Mouse (Mus musculus) adrenal gland, postnatal 36 days (tissue): ENCODE results near the gene Acsl5. TPM values are rescaled to one million over a fixed set of nuclear protein-coding genes. Genes with fewer than 3 reads are reported as not detected.

Experiments
- DNase-seq, 2 experiments: peaks; one replicate each; pipeline ENCODE4 v3.0.0; 2021; ENCODE audit warnings: mixed read lengths in 1 of 2
- total RNA-seq, 2 experiments: library from RNA; stranded (reverse); gene quantifications; 2 replicates each; pipeline ENCODE4 v1.2.3; 2021

Gene Acsl5
- total RNA-seq, 2 experiments from 2014 or later = 127 to 171 TPM

- no peak for DNase-seq
Observed at GRCm38 (mm10) chr19:55331776-55332175, 80.0 kb downstream of the Acsl5 start.

GRCm38 (mm10) chr19:55332641-55333268 is 81.0 kb downstream of the Acsl5 start:
- peak; percentile 52 to 65 for DNase-seq

- DNase-seq = no peak
Observed at GRCm38 (mm10) chr19:55335881-55336280, 84.1 kb downstream of the Acsl5 start.

GRCm38 (mm10) chr19:55336441-55336840 is 84.7 kb downstream of the Acsl5 start:
- no peak for DNase-seq

- no peak for DNase-seq
Observed at GRCm38 (mm10) chr19:55337066-55337465, 85.3 kb downstream of the Acsl5 start.

GRCm38 (mm10) chr19:55337664-55338063 is 85.9 kb downstream of the Acsl5 start:
- no peak for DNase-seq

- no peak for DNase-seq
Observed at GRCm38 (mm10) chr19:55340521-55340920, 88.8 kb downstream of the Acsl5 start.

- no peak for DNase-seq
Observed at GRCm38 (mm10) chr19:55341377-55341776, 89.6 kb downstream of the Acsl5 start.

GRCm38 (mm10) chr19:55342423-55342822 is 90.7 kb downstream of the Acsl5 start:
- DNase-seq = no peak

- DNase-seq = no peak
Observed at GRCm38 (mm10) chr19:55343274-55343673, 91.5 kb downstream of the Acsl5 start.

Other genes with a start within 250 kb of the Acsl5 start
- gene Gpam, start 124.7 kb upstream of the Acsl5 start, total RNA-seq = 100 to 1,000 TPM; 183 to 606 TPM
- gene Tectb, start 71.2 kb upstream of the Acsl5 start, total RNA-seq = 1 to 10 TPM in 1 of 2 experiments, under 1 TPM in 1; 0.40 to 1.2 TPM
- not detected for gene Gucy2g, start 10.7 kb upstream of the Acsl5 start, total RNA-seq
- gene Zdhhc6, start 64.1 kb downstream of the Acsl5 start, total RNA-seq = 10 to 100 TPM; 40.1 to 43.1 TPM
- 10 to 100 TPM; 33.5 to 37.4 TPM for gene Vti1a, start 64.4 kb downstream of the Acsl5 start, total RNA-seq